Mouse (Mus musculus) liver, embryonic 14.5 days (tissue): ENCODE measurements around the gene Tnpo2.

Experiments used
- CTCF ChIP-seq: IDR thresholded peaks from 2 replicates; pipeline ENCODE4 v1.5.1; 2016; ENCODE audit warnings: antibody characterized with exemption, low read depth, control low read depth
- EP300 ChIP-seq: IDR thresholded peaks from 2 replicates; pipeline ENCODE4 v1.6.1; 2016; ENCODE audit warnings: antibody characterized with exemption, low read depth

DNA sequence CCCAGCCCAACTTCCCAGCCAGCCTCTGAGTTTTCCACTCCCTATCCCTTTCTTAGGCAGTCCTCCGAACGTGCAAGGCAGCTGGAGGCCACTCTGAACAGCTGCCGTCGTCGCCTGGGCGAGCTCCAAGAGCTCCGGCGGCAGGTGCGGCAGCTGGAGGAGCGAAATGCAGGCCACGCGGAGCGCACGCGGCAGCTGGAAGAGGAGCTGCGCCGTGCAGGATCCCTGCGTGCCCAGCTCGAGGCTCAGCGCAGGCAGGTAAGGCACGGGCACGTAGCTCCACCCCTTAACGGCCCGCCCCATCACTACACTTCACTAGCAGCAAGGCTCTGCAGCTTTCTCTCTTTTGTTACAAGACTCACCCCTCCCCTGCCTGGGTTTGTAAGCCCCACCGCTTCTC, 41.0 kb upstream of the Tnpo2 start:
- TF ChIP-seq CTCF (no peak), EP300 (no peak)
